Mouse (Mus musculus) spleen, embryonic (tissue): ENCODE measurements around the gene Tiparp.

Experiments
- CTCF ChIA-PET: fragments of 350-600 bp; sonication (Branson Sonifier 250); formaldehyde crosslinking; loops from one replicate; lab custom pipeline; 2022; lab: Charles Lee

Gene Tiparp

GRCm38 (mm10) chr3:65579260-65579921 lies 51.2 kb downstream of the Tiparp start:
- CTCF ChIA-PET, result no interaction called here

GRCm38 (mm10) chr3:65581596-65581995 lies 53.4 kb downstream of the Tiparp start:
- CTCF ChIA-PET, result no interaction called here

- CTCF ChIA-PET, result no interaction called here
These were observed 56.1 kb downstream of the Tiparp start for GRCm38 (mm10) chr3:65584329-65584728.

GRCm38 (mm10) chr3:65585291-65585690 lies 57.1 kb downstream of the Tiparp start:
- CTCF ChIA-PET, result no interaction called here

- CTCF ChIA-PET, result no interaction called here
These were observed 57.7 kb downstream of the Tiparp start for GRCm38 (mm10) chr3:65585823-65586482.

GRCm38 (mm10) chr3:65586483-65586905 lies 58.3 kb downstream of the Tiparp start:
- CTCF ChIA-PET, result no interaction called here

GRCm38 (mm10) chr3:65586966-65587365 lies 58.8 kb downstream of the Tiparp start:
- CTCF ChIA-PET, result no interaction called here

GRCm38 (mm10) chr3:65588424-65588823 lies 60.2 kb downstream of the Tiparp start:
- CTCF ChIA-PET, result no interaction called here

- CTCF ChIA-PET, result interaction anchor here (0.5 kb wide), 1 partner anchor 1498 kb away, joined by 3 read pairs; no protein-coding TSS in a partner anchor
These were observed 64.6 kb downstream of the Tiparp start for GRCm38 (mm10) chr3:65592850-65593249.

GRCm38 (mm10) chr3:65594493-65594892 lies 66.3 kb downstream of the Tiparp start:
- CTCF ChIA-PET, result no interaction called here

- CTCF ChIA-PET, result no interaction called here
These were observed 67.0 kb downstream of the Tiparp start for GRCm38 (mm10) chr3:65595196-65595595.

GRCm38 (mm10) chr3:65598071-65598830 lies 70.0 kb downstream of the Tiparp start:
- CTCF ChIA-PET, result no interaction called here

GRCm38 (mm10) chr3:65599151-65599550 lies 70.9 kb downstream of the Tiparp start:
- CTCF ChIA-PET, result no interaction called here

GRCm38 (mm10) chr3:65601291-65602050 lies 73.3 kb downstream of the Tiparp start:
- CTCF ChIA-PET, result no interaction called here

- CTCF ChIA-PET, result interaction anchor here (0.6 kb wide), 1 partner anchor 279 kb away, joined by 3 read pairs; no protein-coding TSS in a partner anchor
These were observed 75.3 kb downstream of the Tiparp start for GRCm38 (mm10) chr3:65603392-65604055.
